Mouse (Mus musculus): Measurements from ENCODE around the gene Drc1.

Drc1 gene

DNA sequence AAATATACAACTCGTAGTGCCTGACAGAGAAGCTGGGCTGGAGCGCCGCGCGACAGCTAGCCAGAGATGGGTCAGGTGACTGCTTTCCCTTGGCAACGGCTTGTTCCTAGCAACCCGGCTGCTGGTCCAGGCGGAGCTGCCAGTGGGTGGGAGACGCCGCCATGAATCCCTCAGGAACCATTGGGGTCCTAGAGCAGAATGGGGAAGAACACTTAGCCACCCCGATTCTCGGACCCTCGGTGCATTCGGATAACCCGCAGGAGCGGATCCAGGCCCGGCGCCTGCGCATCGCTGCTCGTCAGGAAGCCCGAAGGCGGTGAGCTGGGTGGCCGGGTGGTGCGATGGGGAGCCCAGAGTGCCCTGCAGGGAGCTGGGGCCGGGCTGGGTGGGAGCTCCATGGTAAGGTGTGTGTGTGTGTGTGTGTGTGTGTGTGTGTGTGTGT, at the start of gene Drc1:
Gene Drc1 (plus strand): TSS at position 98 of the 442 bp plus-strand sequence.
- in situ Hi-C loops (cut with MboI): no loop called here

DNA sequence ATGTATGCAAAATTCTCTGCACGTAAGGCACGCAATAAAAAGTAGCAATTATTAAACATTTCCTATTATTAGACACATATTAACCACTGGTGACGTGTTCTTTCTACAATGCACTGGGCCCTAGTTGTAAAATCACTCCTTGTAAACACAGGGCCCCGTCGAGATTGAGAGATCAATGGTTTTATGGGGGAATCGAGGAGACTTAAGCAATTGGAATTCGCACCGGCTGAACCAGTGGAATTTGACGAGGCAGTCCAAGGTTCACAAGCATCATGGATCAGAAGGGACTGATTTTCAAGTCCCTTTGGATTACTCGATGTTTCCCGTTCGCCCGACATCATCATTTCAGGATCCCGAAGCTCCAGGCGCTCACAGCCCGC, 49.3 kb upstream of the Drc1 start:
- in situ Hi-C loops (cut with MboI): no loop called here

DNA sequence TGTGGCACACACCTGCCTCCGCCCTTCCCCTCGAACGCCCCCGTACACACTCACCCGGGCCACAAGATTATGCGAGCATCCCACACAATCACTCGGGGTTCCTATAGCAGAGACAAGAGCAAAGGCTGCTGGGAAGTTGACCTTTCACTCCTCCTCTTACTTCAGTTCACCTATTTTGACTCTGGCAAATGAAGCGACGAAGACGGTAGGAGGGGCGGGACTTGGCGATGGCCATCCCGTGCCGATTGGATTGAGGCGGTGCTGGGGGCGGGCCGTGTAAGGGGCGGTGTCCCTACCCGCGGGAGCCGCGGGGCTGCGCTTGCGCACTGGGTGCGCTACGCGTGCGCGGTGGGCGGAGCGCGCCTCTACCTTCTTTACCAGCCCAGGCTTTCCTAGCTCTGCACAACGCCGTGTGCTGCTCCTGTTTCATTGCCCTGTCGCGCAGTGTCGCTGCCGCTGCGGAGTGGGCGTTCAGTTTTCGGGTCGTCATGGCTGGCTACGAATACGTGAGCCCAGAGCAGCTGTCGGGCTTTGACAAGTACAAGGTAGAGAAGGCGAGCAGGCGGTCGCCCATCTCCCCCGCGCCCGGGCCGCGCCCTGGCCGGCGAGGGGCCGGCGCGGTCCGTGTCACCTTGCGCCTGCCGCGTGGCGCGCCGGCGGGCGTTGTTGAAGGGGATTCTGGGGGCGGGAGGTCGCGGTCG, 48.8 kb upstream of the Drc1 start, which contains the start of gene Selenoi:
Gene Selenoi (plus strand): TSS at position 311 of the 701 bp plus-strand sequence.
- in situ Hi-C loops (cut with MboI): no loop called here

DNA sequence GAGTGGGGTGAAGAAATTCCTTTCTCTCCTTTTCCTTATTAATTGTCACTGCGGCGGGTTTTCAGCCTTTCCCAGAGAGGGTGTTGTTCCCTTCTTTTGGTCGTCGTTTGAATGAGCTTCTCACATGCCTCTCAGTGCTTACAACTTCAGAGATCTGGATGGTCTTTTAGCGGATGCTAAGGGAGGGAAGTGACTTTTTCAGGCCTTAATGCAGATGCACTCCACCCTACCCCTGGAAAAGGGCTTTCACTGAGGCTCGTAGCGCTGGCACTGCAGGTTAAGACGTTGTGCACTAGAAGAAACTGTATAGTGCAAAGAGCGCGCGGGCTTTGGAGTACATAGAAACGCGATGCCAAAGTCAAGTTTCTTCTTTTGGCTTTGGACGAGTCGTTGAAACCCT, 48.1 kb upstream of the Drc1 start:
- in situ Hi-C loops (cut with MboI): no loop called here

DNA sequence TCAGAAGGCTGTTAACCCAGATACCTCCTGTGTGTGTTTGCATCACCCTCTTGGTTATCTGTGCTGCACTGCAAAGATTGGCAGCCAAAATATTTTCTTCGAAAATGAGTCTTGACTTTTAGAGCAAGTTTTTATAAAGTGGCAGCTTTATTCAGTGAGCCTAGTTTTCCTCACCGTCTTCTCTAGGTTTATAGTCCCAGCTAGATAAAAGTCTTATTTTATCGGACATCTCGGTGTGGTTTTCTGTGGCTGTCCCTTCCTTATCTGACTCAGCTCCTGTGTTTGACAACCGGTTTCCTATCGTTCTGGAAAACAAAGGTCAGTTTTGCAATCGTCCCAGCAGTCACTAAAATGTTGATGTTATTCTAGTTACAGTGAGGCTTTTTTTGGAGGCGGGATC, 47.2 kb upstream of the Drc1 start:
- in situ Hi-C loops (cut with MboI): no loop called here

DNA sequence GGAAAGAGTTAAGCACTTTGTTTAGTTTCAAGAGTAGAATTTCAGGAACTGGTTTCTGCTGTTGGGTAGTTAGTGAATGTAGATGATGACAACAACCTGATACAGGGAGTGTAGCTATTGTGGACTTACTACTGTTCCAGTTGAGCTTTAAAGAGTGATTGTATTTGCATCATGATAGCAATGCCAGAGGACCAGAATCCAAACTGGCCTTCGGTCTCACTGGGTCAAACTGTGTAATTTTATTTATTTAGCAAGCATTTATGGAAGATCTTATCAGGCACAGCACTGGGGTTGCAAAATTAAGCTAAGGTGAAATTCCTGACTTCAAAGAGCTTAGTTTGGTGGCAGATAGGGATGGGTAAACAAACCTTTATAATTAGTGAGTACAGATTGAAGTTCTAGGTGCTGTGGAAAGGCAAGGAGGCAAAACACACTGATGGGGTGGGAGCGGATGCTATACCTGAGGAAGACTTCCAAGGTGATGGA, 45.5 kb upstream of the Drc1 start:
- in situ Hi-C loops (cut with MboI): no loop called here

DNA sequence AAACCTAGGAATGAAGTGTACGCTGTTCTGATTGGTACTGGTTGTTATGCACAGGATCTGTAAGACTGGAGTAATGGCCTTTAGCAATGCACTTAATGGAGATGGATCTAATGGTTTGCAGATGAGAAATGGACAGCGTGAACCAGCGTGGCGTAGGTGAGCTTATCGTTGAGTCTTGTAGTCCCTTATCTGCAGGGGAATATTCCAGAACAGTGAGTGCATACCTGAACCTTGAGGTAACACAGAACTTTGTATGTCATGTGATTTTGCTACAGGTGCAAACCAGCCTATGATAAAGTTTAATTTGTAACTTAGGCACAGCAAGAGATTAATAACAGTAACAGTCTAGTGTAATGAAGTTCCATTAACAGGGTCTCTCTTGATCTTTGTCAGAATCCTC, 42.7 kb upstream of the Drc1 start:
- in situ Hi-C loops (cut with MboI): no loop called here

DNA sequence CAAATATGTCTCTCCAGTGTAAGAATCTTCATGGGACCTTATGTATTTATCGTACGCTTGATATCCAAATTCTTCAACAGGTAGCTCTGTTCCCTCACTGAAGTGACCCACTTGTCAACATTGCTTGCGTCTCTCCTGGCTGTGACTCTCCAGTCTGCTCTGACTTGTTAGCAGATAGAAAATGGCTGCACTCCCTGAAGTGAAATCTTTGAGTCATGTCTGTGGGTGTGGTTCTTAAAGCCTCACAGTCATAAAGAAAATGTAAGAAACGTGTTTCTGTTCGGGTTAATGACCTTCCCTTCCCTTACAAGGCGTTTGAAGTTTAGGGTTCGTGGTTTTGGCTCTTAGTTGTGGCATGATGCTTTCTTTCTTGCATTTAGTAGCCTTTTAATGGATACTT, 40.6 kb upstream of the Drc1 start:
- in situ Hi-C loops (cut with MboI): no loop called here

DNA sequence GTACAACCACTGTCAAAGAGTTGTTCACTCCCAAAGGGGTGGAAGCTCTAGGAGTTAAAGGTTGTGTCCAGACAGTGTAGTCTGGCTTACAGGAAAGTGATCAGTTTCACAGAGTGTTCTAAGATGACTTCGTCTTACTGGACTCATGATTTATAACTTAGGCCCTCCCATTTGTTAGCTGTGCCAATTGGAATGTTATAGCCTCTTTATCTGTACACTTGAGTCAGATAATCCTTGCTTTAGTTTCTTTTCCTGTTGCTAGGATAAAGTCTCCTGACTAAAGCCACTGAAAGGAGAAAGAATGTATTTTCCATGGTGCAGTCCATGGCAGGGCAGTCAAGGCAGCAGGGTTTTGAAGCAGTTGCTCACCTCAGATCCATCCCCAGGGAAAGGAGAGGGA, 38.8 kb upstream of the Drc1 start:
- in situ Hi-C loops (cut with MboI): no loop called here

DNA sequence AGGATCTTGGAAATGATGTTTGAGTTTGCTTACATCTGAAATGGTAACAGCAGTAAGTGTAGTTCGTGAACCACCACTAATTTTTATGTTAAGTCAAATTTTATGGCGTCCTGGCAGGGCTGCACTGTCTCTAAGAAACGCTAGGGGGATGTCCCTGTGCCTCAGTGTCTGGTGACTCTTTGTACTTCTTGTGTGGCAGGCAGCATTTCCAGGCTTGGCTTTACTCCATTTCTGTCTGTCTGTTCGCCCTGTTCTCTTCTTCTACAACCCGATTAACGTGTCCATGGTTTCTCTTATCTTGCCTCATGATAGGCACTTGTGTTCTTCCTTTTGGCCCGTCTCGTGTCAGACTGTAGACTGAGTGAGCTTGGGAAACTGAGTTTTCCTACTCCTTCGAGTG, 37.4 kb upstream of the Drc1 start:
- in situ Hi-C loops (cut with MboI): no loop called here

DNA sequence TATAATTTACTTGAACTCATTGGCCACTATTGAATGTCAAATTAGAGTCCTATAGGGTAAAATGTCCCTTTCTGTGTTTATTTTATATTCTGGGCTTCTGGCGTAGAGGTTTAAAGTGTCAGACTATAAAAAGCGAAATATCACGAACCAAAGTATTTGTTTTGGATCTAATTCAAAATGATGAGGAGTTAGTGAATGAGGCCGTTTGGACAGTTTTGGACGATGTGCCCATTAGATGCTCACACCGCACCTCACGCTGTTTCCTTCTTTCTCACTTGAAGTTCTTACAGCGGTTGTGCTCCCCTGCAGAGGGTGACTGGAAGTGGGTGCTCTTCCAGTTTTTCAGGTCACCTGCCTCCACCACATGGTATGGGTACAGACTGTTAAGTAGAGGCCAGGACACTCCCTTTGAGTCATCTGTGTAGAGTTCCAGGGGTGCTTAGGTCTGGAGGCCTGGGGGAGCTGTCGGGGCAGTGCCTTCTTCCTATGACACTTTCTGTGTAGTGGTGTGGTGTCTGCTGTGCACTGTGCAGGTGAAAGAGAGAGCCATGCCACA, 35.2 kb upstream of the Drc1 start:
- in situ Hi-C loops (cut with MboI): no loop called here

DNA sequence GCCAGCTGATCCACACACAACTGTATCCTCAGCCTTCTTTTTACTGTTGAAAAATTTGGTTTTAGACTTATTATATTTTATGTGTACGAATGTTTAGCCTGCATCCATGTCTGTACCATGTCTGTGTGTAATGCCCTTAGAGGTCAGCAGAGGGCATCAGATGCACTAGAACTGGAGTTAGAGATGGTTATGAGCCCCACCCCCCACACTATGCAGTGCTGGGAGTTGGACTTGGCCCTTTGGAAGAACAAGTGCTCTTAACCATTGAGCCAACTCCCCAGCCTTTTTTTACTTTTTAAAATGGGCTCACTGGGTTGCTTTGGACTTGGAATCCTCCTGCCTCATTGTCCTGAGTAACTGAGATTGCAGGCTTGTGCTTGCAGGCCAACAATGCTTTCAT, 33.5 kb upstream of the Drc1 start:
- in situ Hi-C loops (cut with MboI): no loop called here

DNA sequence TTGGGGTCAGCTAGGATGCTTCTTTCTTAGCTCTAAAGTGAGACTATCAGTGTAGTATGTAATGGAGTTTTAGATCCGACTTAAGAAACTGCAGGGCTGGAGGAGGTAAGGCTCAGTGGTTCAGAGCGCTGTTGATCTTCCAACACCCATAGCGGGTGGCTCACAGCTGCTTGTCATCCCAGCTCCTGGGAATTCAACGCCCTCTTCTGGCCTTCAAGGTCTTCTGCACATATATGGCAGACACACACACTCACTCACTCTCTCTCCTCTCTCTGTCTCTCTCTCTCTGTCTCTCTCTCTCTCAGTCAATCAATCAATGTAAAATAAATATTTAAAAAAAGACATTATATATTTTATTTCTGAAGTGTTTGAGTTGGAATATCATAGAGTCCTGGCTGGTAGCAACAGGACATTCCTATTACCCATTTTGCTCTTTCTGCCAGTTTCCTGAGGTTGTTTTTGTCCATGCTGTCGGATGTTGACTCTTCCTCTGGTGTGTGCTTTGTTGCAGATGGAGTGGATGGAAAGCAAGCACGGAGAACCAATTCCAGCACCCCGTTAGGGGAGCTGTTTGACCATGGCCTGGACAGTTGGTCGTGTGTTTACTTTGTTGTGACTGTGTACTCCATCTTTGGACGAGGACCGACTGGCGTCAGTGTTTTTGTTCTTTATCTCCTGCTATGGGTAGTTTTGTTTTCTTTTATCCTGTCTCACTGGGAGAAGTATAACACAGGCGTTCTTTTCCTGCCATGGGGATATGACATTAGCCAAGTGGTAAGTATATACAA, 25.4 kb upstream of the Drc1 start:
- in situ Hi-C loops (cut with MboI): no loop called here

DNA sequence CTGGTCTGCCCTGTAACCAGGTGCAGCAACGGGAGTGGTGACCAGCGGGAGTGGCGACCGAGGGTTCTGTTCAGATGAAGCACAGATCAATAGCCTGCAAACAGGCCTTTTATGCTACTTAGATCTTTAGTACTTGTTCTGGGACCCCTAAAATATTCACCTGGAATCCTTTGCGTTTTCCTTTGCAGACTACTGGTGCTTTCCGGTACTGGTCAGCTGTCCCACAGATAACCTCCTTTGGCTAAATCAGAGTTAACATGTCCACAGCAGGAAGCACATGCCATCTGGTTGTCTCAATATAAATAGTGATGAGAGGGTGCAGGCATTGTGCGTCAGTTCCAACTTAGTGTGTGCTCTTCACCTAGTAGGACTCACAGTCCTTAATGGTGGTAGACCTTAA, 22.4 kb upstream of the Drc1 start:
- in situ Hi-C loops (cut with MboI): no loop called here

DNA sequence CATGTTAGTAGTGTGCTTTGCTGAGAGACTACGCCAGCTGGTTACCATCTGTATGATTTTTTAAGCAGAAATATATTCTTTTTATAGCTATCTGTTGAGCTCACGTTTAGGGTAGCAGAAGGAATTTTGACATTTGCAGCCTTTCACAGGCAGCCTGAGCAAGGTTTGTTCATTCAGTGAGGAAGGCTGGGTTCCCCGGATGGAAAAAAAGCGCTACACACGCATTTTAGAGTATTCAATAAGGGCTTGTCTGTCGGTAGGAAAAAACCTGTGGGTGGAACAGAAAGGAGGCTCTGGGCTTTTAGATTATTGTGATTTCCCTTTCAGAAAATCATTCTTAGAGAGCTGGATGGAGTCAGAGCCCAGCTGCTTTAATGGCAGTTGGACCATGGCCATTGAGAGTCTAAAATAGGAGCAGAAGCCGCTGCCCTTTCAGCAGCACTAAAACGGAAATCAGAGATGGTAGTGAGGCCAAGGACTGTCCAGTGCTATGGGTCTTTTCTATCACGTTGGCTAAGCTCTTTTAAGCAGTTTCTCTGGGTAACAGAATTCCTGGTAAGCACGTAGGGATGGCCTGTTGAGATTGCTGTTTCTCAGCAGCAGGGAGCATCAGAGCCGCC, 10.5 kb upstream of the Drc1 start:
- in situ Hi-C loops (cut with MboI): no loop called here

DNA sequence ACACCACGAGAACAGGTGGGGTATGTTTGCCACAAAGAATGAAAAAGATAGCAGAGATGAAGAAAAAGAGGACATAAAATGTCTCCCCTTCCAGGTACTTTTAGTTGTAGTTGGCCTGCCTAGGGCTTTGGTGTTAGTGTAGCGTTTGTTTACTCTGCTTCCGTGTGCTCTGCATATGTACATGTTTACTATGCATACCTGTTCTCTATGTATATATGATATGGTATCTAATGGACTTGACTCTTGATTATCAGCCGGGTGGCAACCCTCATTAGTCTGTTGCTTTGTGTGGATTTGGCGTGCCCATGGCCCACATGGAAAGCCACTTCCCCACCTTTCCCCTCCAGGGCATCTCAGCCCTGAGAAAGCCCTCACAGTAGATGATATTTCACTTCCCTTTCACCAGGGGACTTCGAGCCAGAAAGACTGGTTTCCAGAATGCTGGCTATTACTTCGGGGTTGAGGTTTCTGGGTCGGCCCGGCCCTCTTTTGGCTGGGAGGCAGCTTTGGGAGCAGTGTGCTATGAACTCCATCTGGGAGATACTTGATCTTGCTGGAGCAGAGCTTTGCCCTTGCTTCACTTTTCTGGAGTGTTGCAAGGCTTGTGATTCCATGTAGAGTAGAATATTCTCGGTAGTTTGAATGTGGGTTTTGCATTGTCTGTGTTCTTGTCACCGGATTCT, 9.4 kb upstream of the Drc1 start:
- in situ Hi-C loops (cut with MboI): no loop called here

DNA sequence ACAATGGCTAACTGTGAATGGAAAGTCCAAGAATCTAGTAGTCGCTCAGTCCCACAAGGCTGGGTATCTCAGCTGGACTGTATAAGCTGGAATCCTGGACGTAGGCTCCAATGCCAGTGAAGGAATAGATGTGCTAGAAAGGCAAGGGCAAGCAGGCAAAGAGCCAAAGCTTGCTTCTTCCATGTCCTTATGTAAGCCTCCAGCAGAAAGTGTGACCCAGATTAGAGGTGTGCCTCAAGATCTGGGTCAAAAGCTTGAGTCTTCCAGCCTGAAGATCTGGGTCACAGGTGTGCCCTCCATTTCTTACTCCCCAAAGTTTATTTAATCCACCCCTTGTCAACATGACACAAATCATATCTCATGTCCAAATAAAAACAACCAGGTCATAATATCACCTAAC, 4.8 kb upstream of the Drc1 start:
- in situ Hi-C loops (cut with MboI): no loop called here

DNA sequence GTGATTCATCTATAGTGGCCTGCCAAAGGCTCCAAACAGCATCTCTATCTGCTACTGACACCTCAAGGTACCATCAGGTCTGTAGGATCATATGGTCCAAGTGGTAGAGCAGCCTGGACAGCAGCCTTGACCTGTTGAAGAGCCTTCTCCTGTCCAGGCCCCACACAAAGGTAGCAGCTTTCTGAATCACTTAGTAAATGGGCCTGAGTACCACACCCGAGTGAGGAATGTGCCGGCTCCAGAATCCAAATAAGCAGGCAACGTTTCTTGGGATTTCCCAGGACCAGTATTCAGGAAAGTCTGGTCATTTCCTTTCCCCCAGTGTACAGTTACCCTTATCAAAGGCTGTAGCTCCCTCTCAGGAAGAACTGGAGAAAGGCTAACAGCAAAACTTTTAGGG, 2.2 kb upstream of the Drc1 start:
- in situ Hi-C loops (cut with MboI): no loop called here

DNA sequence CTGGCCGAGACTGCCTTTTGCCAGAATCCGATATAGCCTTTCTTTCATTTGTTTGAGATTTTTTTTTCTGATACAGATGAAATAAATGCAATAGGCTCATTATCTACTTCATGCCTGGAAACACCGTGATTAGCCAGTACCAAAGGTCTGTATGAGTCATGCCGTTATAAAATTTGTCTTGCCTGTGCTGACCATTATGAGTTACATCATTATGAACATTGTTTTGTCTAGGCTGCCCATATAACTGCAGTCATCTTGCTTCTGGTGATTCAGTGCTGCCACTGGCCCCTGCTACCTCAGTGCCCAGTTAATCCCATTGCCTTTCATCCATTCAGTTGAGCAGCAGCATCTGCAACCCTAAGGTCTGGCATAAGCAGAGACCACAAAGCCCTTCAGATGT, 1.7 kb upstream of the Drc1 start:
- in situ Hi-C loops (cut with MboI): no loop called here

DNA sequence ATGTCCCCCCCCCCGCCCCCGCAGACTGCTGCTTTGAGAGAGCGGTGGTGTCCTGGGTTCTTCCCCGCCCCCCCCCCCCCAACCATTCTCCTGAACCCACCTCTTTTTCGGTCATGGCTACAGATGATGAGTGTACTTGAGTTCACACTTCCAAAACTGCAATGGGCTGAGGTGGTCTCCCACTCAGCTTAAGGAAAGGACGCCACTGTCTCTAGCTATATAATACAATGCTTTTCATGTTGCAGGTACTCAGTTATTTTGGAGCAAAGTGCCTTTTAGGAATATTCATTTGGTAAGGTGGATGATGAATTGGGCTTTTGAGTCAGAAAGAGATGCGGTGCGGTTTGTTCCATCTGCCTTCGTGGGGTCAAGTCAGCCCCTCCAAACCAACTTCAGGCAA, 324 bp upstream of the Drc1 start:
- in situ Hi-C loops (cut with MboI): no loop called here

DNA sequence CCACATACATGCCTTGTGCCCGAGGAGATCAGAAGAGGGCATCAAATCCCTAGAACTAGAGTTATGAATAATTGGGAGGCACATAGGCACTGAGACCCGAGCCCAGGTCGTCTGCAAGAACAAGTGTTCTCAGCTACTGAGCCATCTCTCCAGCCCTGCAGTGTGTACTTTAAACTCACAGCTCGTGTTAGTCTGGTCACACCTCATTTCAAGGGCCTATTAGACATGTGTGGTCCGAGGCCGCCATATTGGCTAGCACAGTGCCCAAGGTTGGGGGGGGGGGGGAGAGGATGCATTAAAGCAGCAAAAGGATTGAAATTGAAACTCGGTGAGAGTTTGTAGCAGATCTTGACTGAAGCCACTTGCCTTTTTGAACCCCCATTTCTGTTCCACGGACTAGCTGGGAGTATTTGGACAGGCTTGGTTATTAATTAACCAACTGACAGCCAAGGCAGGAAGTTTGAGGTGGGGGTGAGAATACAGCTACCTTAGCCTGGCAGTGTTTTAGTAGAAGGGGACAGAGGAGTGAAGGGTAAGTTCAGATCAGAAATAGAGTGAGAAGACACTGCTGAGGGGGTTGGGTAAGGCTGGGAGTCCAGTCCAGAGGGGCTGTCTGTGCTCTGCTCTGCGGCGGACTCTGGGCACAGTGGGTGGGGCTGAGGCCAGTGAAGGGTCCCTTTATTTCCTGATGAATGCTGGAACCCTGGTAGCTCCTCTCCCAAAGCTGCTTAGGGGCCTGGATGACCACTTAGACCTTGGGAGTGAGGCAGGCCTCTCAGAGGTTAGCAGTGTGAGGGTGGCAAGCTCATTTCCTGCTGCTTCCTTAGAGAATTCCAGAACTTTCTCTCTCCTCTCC, 5.0 kb downstream of the Drc1 start:
- in situ Hi-C loops (cut with MboI): no loop called here

Data from mature B cell (primary cell).